31 mouse cellular contexts compared by ENCODE assay signal in genomic region chr17:79163983-79164382, GRCm38 (mm10).
DNase-seq lines count a peak whose midpoint lies in the region; ATAC-seq lines count a peak whose summit lies in the region.
"Had no signal": no experiment of that assay in that cellular context is flagged by ENCODE, and none has a peak within 500 bp of the region (broad histone marks: within the 10 kb centered on the region; RNA-seq: fewer than 3 reads in every experiment).

No protein-coding gene starts in this region.

- peak overlapping the region; percentile 66 for H3K27ac ChIP-seq in kidney, embryonic 15.5 days
- H3K27ac ChIP-seq in limb, embryonic 15.5 days = 0 out of 2 replicates have a peak overlapping the region, but pooled peaks have one; percentile 43
- H3K27ac ChIP-seq in midbrain, embryonic 16.5 days (ENCODE audit: low read length) = no peak overlapping the region
- H3K27ac ChIP-seq: forebrain, embryonic 15.5 days; gastrocnemius, adult 2 months; hindbrain, embryonic 13.5 days; midbrain, embryonic 12.5 days; neural tube, embryonic 13.5 days had no signal

- H3K36me3 ChIP-seq in kidney, embryonic 15.5 days = no peaks in the 10 kb centered on the region
- no peaks in the 10 kb centered on the region for H3K36me3 ChIP-seq in limb, embryonic 15.5 days
- H3K36me3 ChIP-seq in midbrain, embryonic 16.5 days (ENCODE audit: control insufficient read depth, insufficient read depth, low read length) = no peaks in the 10 kb centered on the region
- H3K36me3 ChIP-seq: forebrain, embryonic 15.5 days; G1E; hindbrain, embryonic 13.5 days; midbrain, embryonic 12.5 days; neural tube, embryonic 13.5 days had no signal

- no peak overlapping the region for H3K4me3 ChIP-seq in kidney, embryonic 15.5 days (replicated peaks)
- H3K4me3 ChIP-seq in limb, embryonic 15.5 days = no peak overlapping the region
- H3K4me3 ChIP-seq in midbrain, embryonic 16.5 days (ENCODE audit: low read depth, low read length) = no peak overlapping the region
- H3K4me3 ChIP-seq: forebrain, embryonic 15.5 days; gastrocnemius, adult 2 months; hindbrain, embryonic 13.5 days; megakaryocyte, embryonic 14.5 days; midbrain, embryonic 12.5 days; neural tube, embryonic 13.5 days had no signal

- H3K4me1 ChIP-seq in kidney, embryonic 15.5 days = peaks cover 18% of the 10 kb centered on the region
- H3K4me1 ChIP-seq in limb, embryonic 15.5 days = peaks cover 15% of the 10 kb centered on the region
- no peaks in the 10 kb centered on the region for H3K4me1 ChIP-seq in midbrain, embryonic 16.5 days (ENCODE audit: control insufficient read depth, insufficient read depth, low read length)
- H3K4me1 ChIP-seq: forebrain, embryonic 15.5 days; megakaryocyte, embryonic 14.5 days; midbrain, embryonic 12.5 days had no signal

- no peak overlapping the region for H3K9ac ChIP-seq in kidney, embryonic 15.5 days
- no peak overlapping the region for H3K9ac ChIP-seq in limb, embryonic 15.5 days
- no peak overlapping the region for H3K9ac ChIP-seq in midbrain, embryonic 16.5 days (ENCODE audit: low read depth, low read length)
- H3K9ac ChIP-seq: forebrain, embryonic 15.5 days; hindbrain, embryonic 13.5 days; midbrain, embryonic 12.5 days; neural tube, embryonic 13.5 days had no signal

- DNase-seq in adrenal gland, postnatal 10 days = peak; percentile 5
- DNase-seq in adrenal gland, adult 8-10 months = no peak
- no peak for DNase-seq in kidney, postnatal 10 days
- DNase-seq in ovary, adult 18-20 months (ENCODE audit: low spot score) = peak; percentile 67
- DNase-seq in ovary, postnatal 14 days (ENCODE audit: low spot score) = no peak
- DNase-seq: adrenal gland, postnatal 36 days; cerebellum, adult 2 months; cerebellum, postnatal 14 days; gastrocnemius, adult 2 months; gastrocnemius, postnatal 36 days; heart, adult 18-20 months; heart, postnatal 4 days; layer of hippocampus, postnatal 36 days; left cerebral cortex, postnatal 4 days; lung, postnatal 4 days; right cerebral cortex, adult 18-20 months; spleen, adult 18-20 months; thymus, adult 2 months; thymus, postnatal 36 days had no signal

- H3K9me3 ChIP-seq in kidney, embryonic 15.5 days (replicated peaks) = no peaks in the 10 kb centered on the region
- no peaks in the 10 kb centered on the region for H3K9me3 ChIP-seq in limb, embryonic 15.5 days
- no peaks in the 10 kb centered on the region for H3K9me3 ChIP-seq in midbrain, embryonic 16.5 days (replicated peaks; ENCODE audit: control insufficient read depth, low read length, poor library complexity, severe bottlenecking)
- H3K9me3 ChIP-seq: forebrain, embryonic 15.5 days; hindbrain, embryonic 13.5 days; megakaryocyte, embryonic 14.5 days; midbrain, embryonic 12.5 days; neural tube, embryonic 13.5 days had no signal

- H3K4me2 ChIP-seq in kidney, embryonic 15.5 days = no peak overlapping the region
- no peak overlapping the region for H3K4me2 ChIP-seq in limb, embryonic 15.5 days
- H3K4me2 ChIP-seq in midbrain, embryonic 16.5 days (ENCODE audit: low read length) = no peak overlapping the region
- H3K4me2 ChIP-seq: forebrain, embryonic 15.5 days; heart, embryonic 11.5 days; hindbrain, embryonic 13.5 days; midbrain, embryonic 12.5 days; neural tube, embryonic 13.5 days had no signal

- 39% methylated on average over 6 of the region's 6 CpGs for WGBS in kidney, embryonic 15.5 days
- WGBS in limb, embryonic 15.5 days = 45% methylated on average over 6 of the region's 6 CpGs
- 77% methylated on average over 6 of the region's 6 CpGs for WGBS in midbrain, embryonic 16.5 days

- ATAC-seq in kidney, embryonic 15.5 days (replicated peaks; ENCODE audit: low FRiP score) = no peak
- no peak for ATAC-seq in limb, embryonic 15.5 days (ENCODE audit: insufficient number of reproducible peaks, low FRiP score, low TSS enrichment, low read depth)
- ATAC-seq in midbrain, embryonic 16.5 days = no peak
- ATAC-seq: forebrain, embryonic 15.5 days; intestine, embryonic 16.5 days; lung, postnatal 0 days had no signal

- H3K27me3 ChIP-seq in kidney, embryonic 15.5 days = no peaks in the 10 kb centered on the region
- no peaks in the 10 kb centered on the region for H3K27me3 ChIP-seq in limb, embryonic 15.5 days
- H3K27me3 ChIP-seq in midbrain, embryonic 16.5 days (ENCODE audit: control insufficient read depth, insufficient read depth, low read depth, low read length) = no peaks in the 10 kb centered on the region
- H3K27me3 ChIP-seq: forebrain, embryonic 15.5 days; hindbrain, embryonic 13.5 days; megakaryocyte, embryonic 14.5 days; midbrain, embryonic 12.5 days; neural tube, embryonic 13.5 days had no signal

Comparison
In these comparisons a context has a peak if more than half of its experiments do, and no peak if none do; other contexts are left out.
1. DNase-seq: peak in adrenal gland, postnatal 10 days (single experiment) and ovary, adult 18-20 months (single experiment); none in adrenal gland, adult 8-10 months (single experiment), kidney, postnatal 10 days (single experiment) and ovary, postnatal 14 days (single experiment).